15 mouse cellular contexts compared by ENCODE assay signal in genomic region chr17:26366792-26367191, GRCm38 (mm10).
"Had no signal": no experiment of that assay in that cellular context is flagged by ENCODE, and none has a peak within 500 bp of the region (broad histone marks: within the 10 kb centered on the region; RNA-seq: fewer than 3 reads in every experiment).

No protein-coding gene starts in this region.

- H3K4me2 ChIP-seq: limb, embryonic 13.5 days; midbrain, embryonic 12.5 days; neural tube, embryonic 13.5 days had no signal

- H3K9me3 ChIP-seq: limb, embryonic 13.5 days; midbrain, embryonic 12.5 days; neural tube, embryonic 13.5 days had no signal

- ATAC-seq: midbrain, embryonic 16.5 days had no signal

- H3K4me3 ChIP-seq: limb, embryonic 13.5 days; midbrain, embryonic 12.5 days; neural tube, embryonic 13.5 days had no signal

- H3K27ac ChIP-seq: limb, embryonic 13.5 days; liver, embryonic 14.5 days; midbrain, embryonic 12.5 days had no signal

- H3K9ac ChIP-seq: limb, embryonic 13.5 days; liver, embryonic 14.5 days; midbrain, embryonic 12.5 days; neural tube, embryonic 13.5 days had no signal

- DNase-seq: kidney, adult 18-20 months; kidney, postnatal 25 days; layer of hippocampus, postnatal 36 days; left cerebral cortex, postnatal 4 days; lung, adult 18-20 months; retina, postnatal 1 day; right cerebral cortex, postnatal 4 days; spleen, adult 18-20 months; thymus, adult 18-20 months; thymus, postnatal 14 days had no signal

- H3K27me3 ChIP-seq: limb, embryonic 13.5 days; midbrain, embryonic 12.5 days; neural tube, embryonic 13.5 days had no signal

- H3K36me3 ChIP-seq: limb, embryonic 13.5 days; midbrain, embryonic 12.5 days; neural tube, embryonic 13.5 days had no signal
